Mouse (Mus musculus) megakaryocyte, adult 5-6 weeks (primary cell): ENCODE data around the gene Kank1. TPM values are rescaled to one million over a fixed set of nuclear protein-coding genes. Genes with fewer than 3 reads are reported as not detected.

Experiments used
- ATAC-seq: 2 replicates; pipeline ENCODE4 v1.8.0; 2016; ENCODE audit warnings: mild to moderate bottlenecking, inconsistent platforms; ENCODE audit not compliant: poor library complexity, severe bottlenecking
- total RNA-seq, 2 experiments: library from RNA; stranded (forward) in 1 of 2; stranded (reverse) in 1 of 2; fragments of 153-499, 151-499 nt in 1 of 2; fragments of 221-1000, 200-1000 nt in 1 of 2; gene quantifications; 2 replicates each; pipeline versions ENCODE4 v1.2.3 to v1.2.4; 2015 to 2017

Gene Kank1
- total RNA-seq (2015), result not detected in 2 replicates
- total RNA-seq (2017), result not detected in 2 replicates

DNA sequence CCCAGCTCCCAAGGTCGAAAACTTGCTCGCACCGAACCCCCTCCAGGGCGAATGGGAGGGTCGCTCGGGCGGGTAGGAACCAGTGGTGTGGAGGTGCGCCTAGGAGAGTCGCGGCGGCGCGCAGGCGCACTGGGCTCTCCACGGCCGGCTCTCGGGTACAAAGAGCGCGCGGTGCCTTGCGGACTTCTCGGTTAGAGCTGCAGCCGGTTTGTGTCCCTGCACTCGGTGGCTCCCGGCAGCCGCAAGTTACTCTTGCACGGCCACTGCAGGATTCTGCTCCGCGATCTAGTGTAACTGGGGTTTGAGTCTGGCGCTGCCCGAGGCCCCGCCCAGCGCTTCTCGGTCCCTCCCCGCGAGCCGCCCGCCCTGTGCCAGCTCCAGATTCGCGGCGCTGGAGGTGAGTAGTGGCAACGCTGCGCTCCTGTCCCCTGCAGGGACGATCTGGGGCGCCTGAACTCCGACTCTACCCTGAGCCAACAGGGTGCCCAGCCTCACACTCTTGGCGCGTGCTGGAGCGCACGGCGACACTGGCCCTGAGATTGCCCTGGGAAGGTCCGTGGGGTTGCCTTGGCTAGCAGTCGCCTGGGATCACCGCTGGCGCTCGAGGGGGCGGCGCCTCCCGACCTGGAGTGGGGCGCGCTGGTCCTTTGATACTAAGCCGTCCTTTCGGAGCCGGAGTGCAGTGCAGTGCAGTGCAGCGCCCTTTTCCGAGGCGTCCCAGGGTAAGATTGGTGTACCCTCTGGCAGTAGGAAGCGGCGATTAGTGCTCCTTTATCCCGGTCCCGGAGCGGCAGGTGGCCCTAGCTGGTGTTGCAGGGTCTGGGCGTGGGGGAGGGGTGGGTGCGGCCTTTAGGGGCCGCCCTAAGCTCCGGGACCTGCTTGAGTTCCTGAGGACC lies at the start of gene Kank1:
Gene Kank1, plus strand, starts transcription at position 380 of the 896 bp plus-strand sequence.
- ATAC-seq, result 0 out of 2 replicates have a peak, but pooled peaks have one; percentile 35

DNA sequence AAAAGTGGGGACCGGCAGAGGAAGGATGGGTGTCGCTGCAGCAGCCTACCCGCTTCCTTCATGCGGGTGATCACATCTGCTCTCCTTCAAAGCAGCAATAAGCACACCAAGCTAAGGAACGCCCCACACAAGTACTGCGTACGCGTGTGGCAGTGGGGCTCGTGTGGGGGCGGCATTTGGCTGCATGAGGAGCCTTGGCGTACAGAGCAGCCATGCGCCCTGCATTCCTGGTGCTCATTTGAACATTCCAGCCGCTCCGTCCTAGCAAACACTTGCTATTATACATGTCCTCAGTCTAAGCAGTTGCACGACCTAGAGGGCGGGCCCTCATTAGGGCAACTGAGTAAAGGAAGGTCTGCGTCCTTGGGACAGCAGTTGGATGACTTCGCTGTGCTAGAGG lies 49.1 kb upstream of the Kank1 start:
- no peak for ATAC-seq

DNA sequence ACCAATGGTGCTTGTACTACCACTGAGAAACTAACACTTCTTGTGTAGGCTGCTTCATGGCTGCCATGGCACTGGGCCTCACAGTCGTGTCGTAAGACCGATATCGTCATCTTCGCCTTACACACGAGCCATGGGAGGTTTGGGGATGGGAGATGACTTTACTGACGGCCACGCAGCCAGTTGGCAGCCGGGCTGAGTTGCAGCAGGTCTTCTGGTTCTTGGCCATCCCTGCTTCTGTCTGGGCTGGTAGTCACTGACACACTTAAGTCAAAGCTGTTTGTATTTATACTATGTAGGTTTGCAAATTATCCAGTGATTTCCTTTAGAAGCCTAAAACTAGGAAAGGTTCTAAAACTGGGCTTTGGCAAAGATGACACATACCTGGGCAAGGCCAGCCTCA lies 43.0 kb upstream of the Kank1 start:
- no peak for ATAC-seq

DNA sequence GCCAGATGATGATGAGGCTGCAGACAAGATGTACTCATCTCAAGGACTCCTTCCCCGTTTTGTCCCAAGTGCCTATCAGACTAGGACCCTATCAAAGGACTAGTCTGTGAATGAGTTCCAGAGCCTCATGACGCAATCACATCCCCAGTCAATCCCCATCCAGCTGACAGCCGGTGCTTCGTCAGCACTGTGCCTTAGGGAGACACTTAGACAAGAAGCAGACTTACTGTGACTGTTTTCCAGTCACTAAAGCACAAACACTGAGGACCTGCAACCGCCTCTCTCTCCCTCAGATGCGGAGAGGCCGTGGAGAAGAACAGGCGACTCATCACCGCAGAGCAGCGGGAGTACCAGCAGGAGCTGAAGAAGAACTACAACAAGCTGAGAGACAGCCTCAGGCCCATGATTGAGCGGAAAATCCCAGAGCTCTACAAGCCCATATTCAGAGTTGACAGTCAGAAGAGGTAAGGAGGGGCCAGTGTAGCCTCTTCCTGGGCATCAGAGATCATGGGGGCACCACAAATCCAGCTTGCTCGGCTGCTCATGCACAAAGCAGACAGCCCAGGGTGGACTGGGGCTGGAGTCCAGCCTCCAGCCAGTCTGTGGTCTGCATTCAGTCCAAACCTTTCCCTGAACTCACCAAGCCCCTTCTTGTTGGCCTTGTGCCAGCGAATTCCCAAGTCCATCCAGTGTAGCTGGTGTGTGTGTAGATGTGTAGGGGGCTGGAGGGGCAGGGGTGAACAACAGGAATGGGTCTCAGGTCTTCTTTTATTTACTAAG lies 36.5 kb upstream of the Kank1 start:
- ATAC-seq, result no peak

DNA sequence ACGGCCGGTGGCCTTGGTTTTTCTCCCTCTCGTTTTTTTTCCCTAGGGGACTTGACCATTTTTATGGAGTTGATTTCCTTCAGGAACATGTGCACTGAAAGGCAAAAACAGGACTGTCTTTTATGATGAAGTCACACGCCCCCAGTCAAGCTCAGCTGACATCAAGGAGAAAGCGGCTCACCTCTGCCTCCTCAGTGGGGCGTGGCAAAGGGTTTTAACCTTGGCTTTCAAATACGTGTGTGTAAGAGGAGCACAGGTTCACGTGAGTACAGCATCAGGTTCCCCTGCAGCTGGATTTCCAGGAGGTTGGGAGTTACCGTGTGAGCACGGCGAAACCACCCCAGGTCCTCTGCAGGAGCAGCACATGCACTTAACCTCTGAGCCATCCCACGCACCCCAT lies 33.7 kb upstream of the Kank1 start:
- ATAC-seq, result no peak

DNA sequence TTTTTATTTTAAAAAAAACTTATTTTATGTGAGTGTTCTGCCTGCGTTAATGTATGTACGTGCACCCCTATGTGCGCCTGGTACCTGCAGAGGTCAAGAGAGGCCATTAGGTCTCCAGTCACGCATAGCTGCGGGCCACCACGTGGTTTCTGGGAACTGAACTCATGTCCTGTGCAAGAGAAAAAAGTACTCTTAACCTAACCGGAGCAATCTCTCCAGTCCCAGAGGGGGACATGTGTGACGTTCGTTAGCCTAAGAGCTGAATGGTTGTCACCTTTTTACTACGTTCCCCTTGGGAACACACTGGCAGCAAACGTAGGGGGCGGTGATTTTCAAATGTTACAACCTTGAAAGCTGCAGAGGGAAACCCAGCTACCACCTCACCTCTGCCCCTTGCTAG lies 29.8 kb upstream of the Kank1 start:
- ATAC-seq, result no peak

DNA sequence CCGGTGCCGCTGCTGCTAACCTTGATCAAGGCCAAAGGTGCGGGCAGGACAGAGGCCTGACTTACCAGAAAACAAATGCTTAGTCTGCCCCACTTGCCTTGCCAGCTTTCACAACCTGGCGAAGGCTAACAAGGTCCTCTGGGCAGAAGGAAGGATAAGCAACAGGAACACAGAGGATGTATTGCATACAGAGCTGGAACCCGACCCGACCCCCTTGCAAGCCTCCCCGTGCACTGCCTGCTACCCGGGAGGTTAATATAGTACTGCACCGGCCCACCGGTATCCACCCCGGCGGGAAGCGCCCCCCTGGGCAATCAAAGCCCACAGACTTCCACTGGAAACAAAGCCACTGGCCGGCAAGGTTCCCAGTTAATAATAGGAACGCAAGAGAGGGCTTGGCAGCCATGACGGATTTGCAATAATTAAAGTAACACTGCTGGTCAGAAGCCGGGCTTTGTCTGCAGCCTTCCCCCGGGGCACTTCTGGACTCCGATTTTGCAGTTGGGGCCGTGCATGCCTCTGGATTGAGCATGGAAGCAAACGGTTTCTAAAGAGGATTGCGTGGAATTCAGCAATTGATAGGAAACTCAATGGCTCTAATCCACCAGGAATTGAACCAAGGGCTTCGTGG lies 28.9 kb upstream of the Kank1 start:
- ATAC-seq, result no peak

DNA sequence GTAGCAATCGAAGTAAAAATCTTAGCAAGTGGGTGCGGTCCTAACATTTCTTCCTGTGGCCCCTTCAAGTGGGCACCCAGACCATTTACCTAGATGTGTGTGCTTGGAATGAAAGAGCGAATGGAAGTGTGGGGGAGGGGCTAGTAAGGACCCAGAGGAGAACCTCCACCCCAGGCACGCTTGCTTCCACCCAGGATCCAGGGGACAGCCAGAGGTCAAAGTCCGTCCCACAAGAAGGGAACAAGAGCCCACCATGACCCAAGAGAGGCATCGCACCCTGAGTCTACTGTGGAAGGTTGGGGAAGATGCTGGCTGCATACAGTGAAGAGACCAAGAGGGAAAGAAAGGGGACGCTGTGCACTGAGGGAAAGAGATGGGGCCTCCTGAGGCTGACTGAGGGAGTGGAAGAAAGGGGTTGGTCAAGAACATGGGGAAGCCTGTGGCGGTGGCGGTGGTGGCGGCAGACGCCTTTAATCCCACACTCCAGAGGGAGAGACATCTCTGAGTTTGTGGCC lies 28.1 kb upstream of the Kank1 start:
- no peak for ATAC-seq

DNA sequence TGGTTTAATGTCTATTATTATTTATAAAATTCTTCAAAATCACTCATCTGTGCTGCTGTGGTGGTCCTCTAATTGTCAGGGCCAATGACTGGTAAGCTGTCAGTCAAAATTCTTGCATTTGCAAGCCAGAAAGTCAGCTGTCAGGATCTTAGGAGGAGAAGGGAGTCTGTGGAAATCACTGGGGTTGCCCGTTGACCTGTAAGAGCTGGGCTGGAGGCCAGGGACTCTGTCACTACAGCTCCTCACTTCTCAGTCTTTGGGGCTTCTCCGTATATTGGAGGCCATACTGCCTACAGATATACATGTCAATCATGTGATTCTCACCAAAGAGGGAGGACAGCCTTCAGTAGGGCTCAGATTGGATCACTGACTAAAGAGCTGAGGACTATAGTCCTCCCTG lies 16.2 kb upstream of the Kank1 start:
- no peak for ATAC-seq

DNA sequence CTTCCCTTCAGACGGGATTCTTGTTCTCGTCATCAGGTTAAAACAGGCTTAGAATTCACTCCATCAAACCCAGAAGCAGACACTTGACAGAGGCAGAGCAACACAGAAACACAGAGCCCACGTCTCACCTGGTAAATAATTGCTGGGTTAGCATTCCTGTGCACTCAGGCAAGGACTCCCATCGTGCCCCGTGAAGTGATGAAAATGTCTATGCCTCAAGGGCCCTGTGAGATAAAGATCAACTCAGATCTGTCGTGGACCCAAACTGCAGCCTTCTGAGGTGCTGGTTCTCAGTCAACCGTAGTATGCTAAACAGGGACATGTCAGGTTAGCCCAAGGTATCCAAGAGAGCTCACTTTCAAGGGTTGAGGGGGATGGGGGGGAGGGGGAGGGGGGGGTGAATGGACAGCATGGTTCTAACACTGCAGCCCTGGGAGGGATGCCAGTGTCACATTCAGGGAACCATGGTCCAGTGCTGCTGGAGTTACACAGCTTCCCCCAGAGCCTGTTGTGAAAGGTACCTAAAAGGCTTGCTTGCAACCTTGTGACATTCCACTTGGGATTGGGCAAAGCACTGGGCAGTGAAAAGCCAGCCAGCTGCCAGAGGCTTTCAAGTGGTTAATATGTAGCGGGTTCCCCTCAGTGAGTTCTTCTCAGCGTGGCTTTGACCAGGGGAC lies 14.7 kb upstream of the Kank1 start:
- ATAC-seq, result no peak

DNA sequence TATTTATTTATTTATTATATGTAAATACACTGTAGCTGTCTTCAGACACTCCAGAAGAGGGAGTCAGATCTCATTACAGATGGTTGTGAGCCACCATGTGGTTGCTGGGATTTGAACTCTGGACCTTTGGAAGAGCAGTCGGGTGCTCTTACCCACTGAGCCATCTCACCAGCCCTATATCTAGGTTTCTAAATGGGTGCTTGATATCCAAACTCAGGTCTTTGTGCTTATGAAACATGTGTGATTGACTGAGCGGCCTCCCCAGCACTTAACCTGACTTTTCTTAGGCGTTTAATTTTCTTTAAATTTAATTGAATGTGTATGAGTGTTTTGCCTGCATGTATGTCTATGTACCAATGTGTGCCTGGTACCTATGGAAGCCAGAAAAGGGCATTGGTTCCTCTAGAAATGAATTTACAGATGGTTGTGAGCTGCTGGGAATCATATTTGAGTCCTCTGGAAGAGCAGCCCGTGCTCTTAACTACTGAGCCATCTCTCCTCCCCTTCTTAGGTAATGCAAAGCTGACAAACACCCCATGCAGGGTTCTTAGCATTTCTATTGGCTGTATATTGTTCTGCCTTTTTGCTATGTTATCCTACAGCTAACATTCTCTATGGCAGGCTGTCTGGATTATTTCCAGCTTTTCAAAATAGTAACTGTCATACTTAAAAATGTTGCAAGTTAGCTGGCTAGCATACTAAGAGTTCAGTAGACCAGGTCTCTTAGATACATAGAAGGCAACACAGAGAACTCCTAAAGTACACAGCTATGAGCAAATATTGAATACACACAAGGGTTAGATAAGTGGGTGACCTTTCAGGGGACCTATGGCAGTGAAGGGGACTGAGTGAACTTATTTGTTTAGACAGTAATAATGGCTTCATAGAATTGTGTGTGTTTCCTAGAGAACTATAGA lies 6.5 kb upstream of the Kank1 start:
- ATAC-seq, result no peak

DNA sequence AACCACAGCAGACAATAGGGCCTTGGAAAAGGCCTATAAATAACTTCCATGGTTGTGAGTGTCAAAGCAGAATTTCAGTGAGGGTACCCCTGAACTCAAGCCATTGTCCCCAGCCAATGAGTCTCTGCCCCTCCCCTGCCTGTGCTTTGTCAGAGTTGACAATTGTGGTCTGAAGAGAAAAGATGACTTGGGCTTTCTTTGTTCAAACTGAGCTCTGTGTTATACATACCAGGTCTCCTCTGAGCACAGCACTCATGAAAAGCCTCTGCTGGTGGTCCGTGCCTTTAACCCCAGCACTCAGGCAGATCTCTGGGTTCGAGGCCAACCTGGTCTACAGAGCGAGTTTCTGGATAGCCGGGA lies 5.8 kb upstream of the Kank1 start:
- no peak for ATAC-seq

DNA sequence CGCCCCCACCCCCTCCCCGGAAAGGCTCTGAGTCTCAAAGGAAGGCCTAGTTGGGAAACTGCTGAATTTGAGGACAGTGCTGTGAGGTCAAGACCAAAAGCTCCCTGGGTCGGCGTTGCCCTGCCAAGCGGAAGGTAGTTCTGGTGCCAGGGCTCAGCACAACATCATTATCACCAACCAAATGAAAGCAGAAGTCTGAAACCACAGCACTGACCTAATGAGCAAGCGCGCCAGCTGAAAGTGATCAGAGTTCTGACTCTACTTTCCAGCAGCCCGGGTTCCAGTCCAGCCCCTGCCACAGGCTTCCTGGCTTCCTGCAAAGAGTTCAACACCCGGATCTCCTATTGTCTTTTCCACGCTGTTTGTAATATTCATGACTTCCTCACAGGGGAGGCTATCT lies 4.7 kb upstream of the Kank1 start:
- peak; percentile 74 for ATAC-seq

DNA sequence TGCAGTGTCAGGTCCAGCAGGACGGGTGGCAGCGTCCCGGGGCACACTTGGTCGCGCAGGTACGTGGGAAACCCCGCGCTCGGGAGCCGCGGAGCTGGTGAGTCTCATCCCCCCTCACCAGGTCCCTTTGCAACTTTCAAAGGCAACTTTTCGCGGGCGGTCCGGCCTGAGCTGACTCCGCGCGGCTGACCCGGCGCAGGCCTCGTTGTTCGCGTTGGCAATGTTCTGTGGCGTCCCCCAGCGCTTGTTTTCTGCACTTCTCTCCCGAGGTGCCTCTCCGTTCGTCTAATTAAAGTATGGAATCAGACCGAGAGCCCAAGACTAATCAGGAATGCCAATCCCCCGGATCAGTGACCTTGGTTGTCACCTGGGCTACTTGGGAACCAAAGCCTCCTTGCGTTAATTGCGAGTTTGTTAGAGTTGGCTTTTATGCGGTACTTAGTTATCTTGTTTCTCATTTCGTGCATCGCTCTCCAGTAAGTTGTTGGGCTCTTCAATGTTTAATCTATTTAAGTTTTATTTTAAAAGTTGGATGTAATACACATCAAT lies 791 bp downstream of the Kank1 start:
- ATAC-seq, result no peak

DNA sequence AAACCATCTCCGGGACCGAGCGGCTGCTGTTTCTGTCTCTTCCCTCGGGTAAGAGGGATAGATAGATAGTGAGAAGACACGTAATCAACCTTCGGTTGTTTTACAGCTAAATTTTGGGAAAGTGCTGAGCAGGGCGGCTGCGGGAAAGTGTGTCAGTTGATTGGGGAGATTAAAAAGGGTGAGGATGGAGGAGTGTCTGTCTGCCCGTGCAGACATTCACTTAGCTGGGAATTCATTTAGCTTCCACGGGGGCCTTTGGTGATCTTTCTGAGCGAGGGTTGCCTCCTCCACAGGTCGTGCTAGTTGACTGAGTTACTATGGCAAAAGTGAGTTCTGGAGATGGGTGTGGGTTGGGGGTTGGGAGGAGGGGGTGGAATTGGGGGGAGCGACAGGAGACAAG lies 1.3 kb downstream of the Kank1 start:
- no peak for ATAC-seq

DNA sequence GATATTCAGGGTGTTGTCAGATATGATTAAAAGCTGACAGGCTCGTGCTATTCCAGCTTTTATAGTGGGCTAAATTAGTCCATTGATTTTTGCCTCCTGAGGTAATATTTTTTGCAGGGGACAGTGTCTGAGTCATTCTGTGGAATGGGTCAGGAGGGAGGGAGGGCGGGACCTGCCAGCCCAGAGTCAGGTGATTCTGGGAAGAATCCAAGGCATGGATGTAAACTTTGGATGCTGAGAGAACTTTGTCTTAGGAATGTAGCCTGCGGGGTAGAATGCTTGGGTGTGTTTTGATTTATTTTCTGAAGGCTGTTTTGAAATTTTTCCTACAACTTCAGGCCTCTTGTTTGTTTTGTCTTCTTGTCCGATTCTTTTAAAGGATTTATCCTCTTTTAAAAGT lies 6.8 kb downstream of the Kank1 start:
- no peak for ATAC-seq

DNA sequence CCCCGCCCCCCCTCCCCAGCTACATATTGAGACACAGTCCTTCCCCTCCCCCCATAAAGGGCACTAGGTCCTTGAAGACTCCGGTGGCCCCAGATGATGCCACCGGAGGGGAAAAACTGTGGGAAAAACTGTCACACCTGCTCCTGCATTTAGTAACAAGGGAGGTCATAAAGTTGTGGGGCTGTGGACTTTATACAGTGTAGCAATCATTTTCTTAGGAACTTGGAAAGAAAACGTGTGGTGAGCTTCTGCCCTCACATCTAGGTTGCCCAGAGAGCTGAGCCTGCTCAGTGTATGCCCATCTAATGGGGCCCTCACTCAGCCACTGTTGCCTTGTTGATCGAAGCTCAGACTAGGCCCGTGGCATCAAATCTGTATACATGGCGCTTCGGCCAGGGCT lies 9.3 kb downstream of the Kank1 start:
- ATAC-seq, result no peak

DNA sequence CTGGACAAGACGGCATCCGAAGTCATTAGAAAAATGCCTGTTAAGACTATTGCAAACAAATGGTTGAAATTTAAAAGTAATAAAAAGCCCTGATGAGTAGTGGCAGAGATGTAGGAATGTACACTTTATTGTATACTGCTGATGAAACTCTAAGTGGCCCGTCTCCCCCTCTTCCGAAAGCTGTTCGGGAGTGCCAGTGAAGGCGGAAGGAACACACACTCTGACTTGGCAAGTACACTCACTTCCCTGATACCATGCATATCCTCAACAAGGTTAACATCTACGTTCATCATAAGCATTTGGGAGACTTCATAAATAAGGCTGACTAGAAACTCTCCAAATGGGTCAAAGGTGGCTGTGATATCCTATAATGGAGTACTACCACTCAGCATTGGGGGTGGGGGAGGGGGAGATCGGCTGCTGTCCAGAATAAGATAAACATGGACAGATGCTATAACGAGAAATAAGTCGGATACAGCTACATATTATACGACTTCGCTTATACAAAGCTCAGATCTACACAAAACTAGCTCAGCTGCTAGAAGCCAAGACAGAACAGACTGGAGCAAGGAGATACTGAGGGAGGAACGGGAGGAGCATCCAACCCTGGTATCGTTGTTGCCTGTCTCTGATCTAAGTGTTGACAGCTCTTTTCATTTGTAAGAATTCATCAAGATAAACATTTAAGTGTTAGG lies 11.2 kb downstream of the Kank1 start:
- ATAC-seq, result no peak

DNA sequence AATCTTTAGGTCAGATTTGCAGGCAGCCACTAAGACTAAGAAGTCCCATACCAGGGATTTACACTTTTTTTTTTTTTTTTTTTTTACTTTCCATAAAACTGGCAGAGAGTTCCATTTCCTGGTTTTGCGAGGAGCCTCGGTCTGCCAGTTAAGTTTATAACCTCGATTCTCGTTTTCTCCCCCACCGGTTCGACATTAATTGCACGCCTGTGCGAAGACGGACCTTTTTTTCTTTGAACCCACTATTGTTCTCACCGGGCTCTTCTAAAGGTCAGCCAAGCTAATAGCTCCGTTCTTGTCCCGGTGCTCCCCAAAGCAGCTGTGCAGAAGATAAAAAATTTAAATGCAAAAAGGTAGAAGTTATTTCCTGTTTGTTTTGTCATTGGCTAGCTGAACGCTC lies 12.5 kb downstream of the Kank1 start:
- ATAC-seq, result no peak
